Mouse (Mus musculus) MEL (cell line): ENCODE data around the gene Tbx3. TPM values are rescaled to one million over a fixed set of nuclear protein-coding genes. Genes with fewer than 3 reads are reported as not detected.

ENCODE experiments used
- DNase-seq: peaks from one replicate; pipeline ENCODE4 v3.0.0; 2011; ENCODE audit warnings: low read depth, low spot score
- H3K27ac ChIP-seq: 2 replicates; pipeline ENCODE4 v1.5.1; 2012; ENCODE audit warnings: low read depth, mild to moderate bottlenecking, control low read depth, low read length, moderate library complexity; ENCODE audit not compliant: control insufficient read depth
- H3K27me3 ChIP-seq, 2 experiments: fragments of 150-350 bp in 1 of 2; sonication (generic) in 1 of 2; 2 replicates each; pipeline ENCODE4 v1.6.1; 2012; ENCODE audit warnings: low read length in 2 of 2, mild to moderate bottlenecking in 2 of 2, improper control_type of control experiment in 1 of 2, moderate library complexity in 1 of 2; ENCODE audit not compliant: insufficient read depth in 2 of 2, control insufficient read depth in 1 of 2
- H3K36me3 ChIP-seq, 2 experiments: 2 replicates each; pipeline ENCODE4 v1.6.1; 2012 to 2014; ENCODE audit warnings: low read length in 2 of 2, improper control_type of control experiment in 1 of 2, inconsistent platforms in 1 of 2, mild to moderate bottlenecking in 1 of 2; ENCODE audit not compliant: insufficient read depth in 2 of 2, control insufficient read depth in 1 of 2
- H3K4me1 ChIP-seq, 2 experiments: fragments of 150-350 bp in 1 of 2; sonication (generic) in 1 of 2; 2 replicates each; pipeline ENCODE4 v1.6.1; 2012; ENCODE audit warnings: low read length in 2 of 2, improper control_type of control experiment in 1 of 2, mild to moderate bottlenecking in 1 of 2; ENCODE audit not compliant: insufficient read depth in 2 of 2, control insufficient read depth in 1 of 2
- H3K4me3 ChIP-seq, 2 experiments: fragments of 150-350 bp in 1 of 2; sonication (generic) in 1 of 2; 2 replicates each; pipeline ENCODE4 v1.5.1; 2012; ENCODE audit warnings: low read depth in 2 of 2, low read length in 2 of 2, mild to moderate bottlenecking in 2 of 2, moderate library complexity in 2 of 2, control low read depth in 1 of 2, improper control_type of control experiment in 1 of 2; ENCODE audit not compliant: control insufficient read depth in 1 of 2, insufficient read depth in 1 of 2
- H3K79me2 ChIP-seq: 2 replicates; pipeline ENCODE4 v1.6.1; 2012; ENCODE audit warnings: mild to moderate bottlenecking, low read length, moderate library complexity; ENCODE audit not compliant: control insufficient read depth, poor library complexity, insufficient read depth
- H3K9ac ChIP-seq: 2 replicates; pipeline ENCODE4 v1.6.1; 2012; ENCODE audit warnings: low read depth, mild to moderate bottlenecking, control low read depth, low read length, moderate library complexity; ENCODE audit not compliant: control insufficient read depth, poor library complexity, severe bottlenecking
- H3K9me3 ChIP-seq: fragments of 150-350 bp; sonication (generic); replicated peaks from 2 replicates; pipeline ENCODE4 v1.6.1; 2012; ENCODE audit warnings: mild to moderate bottlenecking, low read length, improper control_type of control experiment, moderate library complexity; ENCODE audit not compliant: insufficient read depth
- BHLHE40 ChIP-seq: IDR thresholded peaks from 2 replicates; pipeline ENCODE4 v1.6.1; 2012; ENCODE audit warnings: low read depth, mild to moderate bottlenecking, inconsistent platforms, low read length, improper control_type of control experiment, borderline replicate concordance
- E2F4 ChIP-seq: IDR thresholded peaks from 2 replicates; pipeline ENCODE4 v1.6.1; 2011; ENCODE audit warnings: low read depth, low read length, improper control_type of control experiment, borderline replicate concordance
- EP300 ChIP-seq, 2 experiments: IDR thresholded peaks; 2 replicates each; pipeline ENCODE4 v1.6.1; 2011; ENCODE audit warnings: improper control_type of control experiment in 2 of 2, low read length in 2 of 2, low read depth in 1 of 2, mild to moderate bottlenecking in 1 of 2
- GABPA ChIP-seq: IDR thresholded peaks from 2 replicates; pipeline ENCODE4 v1.6.1; 2012; ENCODE audit warnings: low read depth, mild to moderate bottlenecking, inconsistent platforms, low read length, improper control_type of control experiment, moderate library complexity
- GATA1 ChIP-seq: IDR thresholded peaks from 2 replicates; pipeline ENCODE4 v1.6.1; 2011; ENCODE audit warnings: low read depth, low read length, improper control_type of control experiment
- HCFC1 ChIP-seq: IDR thresholded peaks from 2 replicates; pipeline ENCODE4 v1.6.1; 2012; ENCODE audit warnings: low read depth, mild to moderate bottlenecking, inconsistent platforms, low read length, improper control_type of control experiment, moderate library complexity
- KAT2A ChIP-seq: conservative IDR thresholded peaks from 2 replicates; pipeline ENCODE4 v1.6.1; 2012; ENCODE audit warnings: low read depth, low read length, improper control_type of control experiment, inconsistent platforms
- MAFK ChIP-seq: IDR thresholded peaks from 2 replicates; pipeline ENCODE4 v1.6.1; 2011; ENCODE audit warnings: low read depth, mild to moderate bottlenecking, low read length, improper control_type of control experiment, borderline replicate concordance
- MAX ChIP-seq: IDR thresholded peaks from 2 replicates; pipeline ENCODE4 v1.6.1; 2011; ENCODE audit warnings: low read length, improper control_type of control experiment
- MEF2A ChIP-seq: IDR thresholded peaks from 2 replicates; pipeline ENCODE4 v1.6.1; 2014; ENCODE audit warnings: low read depth, mild to moderate bottlenecking, inconsistent platforms, low read length, improper control_type of control experiment; ENCODE audit not compliant: poor library complexity, insufficient replicate concordance, severe bottlenecking; ENCODE audit errors: extremely low read depth
- MYB ChIP-seq: IDR thresholded peaks from 2 replicates; pipeline ENCODE4 v1.6.1; 2011; ENCODE audit warnings: mild to moderate bottlenecking, low read depth, low read length, improper control_type of control experiment
- NELFE ChIP-seq: IDR thresholded peaks from 2 replicates; pipeline ENCODE4 v1.6.1; 2011; ENCODE audit warnings: low read depth, low read length, improper control_type of control experiment
- POLR2A ChIP-seq, 2 experiments: IDR thresholded peaks; 2 replicates each; pipeline ENCODE4 v1.6.1; 2011 to 2012; ENCODE audit warnings: low read length in 2 of 2, mild to moderate bottlenecking in 2 of 2, control low read depth in 1 of 2, improper control_type of control experiment in 1 of 2, low read depth in 1 of 2, moderate library complexity in 1 of 2; ENCODE audit not compliant: control insufficient read depth in 1 of 2, insufficient read depth in 1 of 2, poor library complexity in 1 of 2
- POLR2AphosphoS5 ChIP-seq: IDR thresholded peaks from 2 replicates; pipeline ENCODE4 v1.6.1; 2012; ENCODE audit warnings: low read depth, borderline replicate concordance, mild to moderate bottlenecking, inconsistent platforms, low read length, moderate library complexity, mixed read lengths
- RAD21 ChIP-seq: IDR thresholded peaks from 2 replicates; pipeline ENCODE4 v1.6.1; 2011; ENCODE audit warnings: mild to moderate bottlenecking, low read depth, low read length, improper control_type of control experiment
- RCOR1 ChIP-seq: IDR thresholded peaks from 2 replicates; pipeline ENCODE4 v1.6.1; 2012; ENCODE audit warnings: low read depth, mild to moderate bottlenecking, inconsistent platforms, low read length, improper control_type of control experiment
- SIN3A ChIP-seq: IDR thresholded peaks from 2 replicates; pipeline ENCODE4 v1.6.1; 2012; ENCODE audit warnings: low read length, improper control_type of control experiment, inconsistent platforms
- SMC3 ChIP-seq: IDR thresholded peaks from 2 replicates; pipeline ENCODE4 v1.6.1; 2011; ENCODE audit warnings: low read depth, low read length, improper control_type of control experiment
- UBTF ChIP-seq: IDR thresholded peaks from 2 replicates; pipeline ENCODE4 v1.6.1; 2012; ENCODE audit warnings: low read depth, mild to moderate bottlenecking, inconsistent platforms, low read length, improper control_type of control experiment, moderate library complexity, borderline replicate concordance; ENCODE audit not compliant: insufficient read depth
- USF1 ChIP-seq: IDR thresholded peaks from 2 replicates; pipeline ENCODE4 v1.6.1; 2014; ENCODE audit warnings: low read depth, mild to moderate bottlenecking, inconsistent platforms, low read length, improper control_type of control experiment, moderate library complexity
- USF2 ChIP-seq, 2 experiments: IDR thresholded peaks; 2 replicates each; pipeline ENCODE4 v1.6.1; 2011 to 2012; ENCODE audit warnings: improper control_type of control experiment in 2 of 2, low read length in 2 of 2, borderline replicate concordance in 1 of 2, inconsistent platforms in 1 of 2, low read depth in 1 of 2, mild to moderate bottlenecking in 1 of 2; ENCODE audit not compliant: insufficient read depth in 1 of 2
- polyA plus RNA-seq, 2 experiments: library from polyadenylated mRNA; stranded (reverse) in 1 of 2; unstranded in 1 of 2; fragments of >175 nt in 1 of 2; fragments of >200 nt in 1 of 2; gene quantifications; 2 replicates each; pipeline versions ENCODE4 v1.2.1 to v1.2.4; 2012; ENCODE audit warnings: low replicate concordance in 2 of 2, low read depth in 1 of 2; ENCODE audit not compliant: insufficient read length in 2 of 2, insufficient read depth in 1 of 2, missing spikeins in 1 of 2
- total RNA-seq: library from RNA; depleted of rRNA; stranded (reverse); fragments of 300-350 nt; gene quantifications from 2 replicates; pipeline ENCODE4 v1.2.3, GENCODE M21; 2012

Tbx3 gene
- total and polyA plus RNA-seq, 3 experiments, result not detected

DNA sequence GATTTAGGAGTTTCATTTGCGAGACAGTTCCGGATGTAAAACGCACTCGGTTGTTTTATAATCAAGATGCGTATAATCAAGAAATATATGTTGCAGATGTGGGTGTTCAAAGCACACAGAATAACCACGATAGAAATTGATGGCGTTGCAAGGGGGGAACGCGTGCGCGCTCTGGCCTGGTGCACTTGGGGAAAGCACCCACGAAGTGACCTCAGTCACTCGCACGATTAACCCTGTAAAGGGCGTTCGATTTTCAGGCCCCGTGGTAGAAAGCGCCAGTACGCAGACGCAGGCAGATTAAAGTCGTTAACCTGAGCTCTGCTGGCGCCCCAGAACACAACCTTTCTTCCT lies 17.4 kb downstream of the Tbx3 start:
- TF ChIP-seq POLR2A (IDR thresholded peaks at IDR 0.05; ENCODE audit: control insufficient read depth in 1 of 2, insufficient read depth in 1 of 2, low read depth in 1 of 2, low read length in 2 of 2, poor library complexity in 1 of 2) (no peak), SMC3 (no peak), POLR2AphosphoS5 (no peak), RAD21 (no peak), GATA1 (no peak), MEF2A (no peak), KAT2A (no peak), NELFE (no peak), EP300 (IDR thresholded peaks at IDR 0.05; ENCODE audit: low read depth in 1 of 2, low read length in 2 of 2) (no peak), E2F4 (no peak), SIN3A (no peak), HCFC1 (no peak), UBTF (no peak), MYB (no peak)
- Histone ChIP-seq H3K27ac (no peak overlapping the region), H3K9ac (no peak overlapping the region), H3K4me1 (no peaks in the 10 kb centered on the region), H3K9me3 (no peaks in the 10 kb centered on the region), H3K27me3 (no peaks in the 10 kb centered on the region), H3K36me3 (no peaks in the 10 kb centered on the region), H3K4me3 (no peak overlapping the region), H3K79me2 (no peaks in the 10 kb centered on the region)
- DNase-seq, result no peak

DNA sequence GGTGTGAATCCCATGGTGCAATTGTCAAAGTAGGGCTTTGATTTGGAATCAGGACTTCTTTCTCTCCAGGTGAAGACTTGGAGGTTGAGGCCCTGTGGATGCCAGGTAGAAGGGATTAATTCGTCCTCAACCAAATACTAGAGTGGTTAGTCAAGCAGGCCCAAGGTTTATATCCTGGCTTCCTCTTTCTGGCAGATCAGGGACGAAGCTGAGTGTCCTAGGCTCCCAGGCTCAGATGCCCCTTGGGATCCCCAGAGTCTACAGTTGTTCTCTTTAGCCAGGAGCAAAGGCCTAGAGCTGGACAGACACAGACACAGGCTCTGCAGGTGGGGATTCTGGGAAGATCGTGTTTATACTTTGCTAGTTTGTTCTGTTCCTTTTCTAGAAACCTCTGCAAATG lies 17.8 kb downstream of the Tbx3 start:
- TF ChIP-seq MEF2A (no peak), KAT2A (no peak), GABPA (no peak), USF2 (IDR thresholded peaks at IDR 0.05; ENCODE audit: borderline replicate concordance in 1 of 2, insufficient read depth in 1 of 2, low read depth in 1 of 2, low read length in 2 of 2) (no peak), MYB (no peak), POLR2AphosphoS5 (no peak), SIN3A (no peak), UBTF (no peak), EP300 (IDR thresholded peaks at IDR 0.05; ENCODE audit: low read depth in 1 of 2, low read length in 2 of 2) (no peak), RCOR1 (no peak), MAX (no peak), MAFK (no peak), BHLHE40 (no peak), USF1 (no peak)
- Histone ChIP-seq H3K27ac (no peak overlapping the region), H3K9me3 (no peaks in the 10 kb centered on the region), H3K9ac (no peak overlapping the region), H3K36me3 (no peaks in the 10 kb centered on the region), H3K79me2 (no peaks in the 10 kb centered on the region), H3K4me1 (no peaks in the 10 kb centered on the region), H3K27me3 (no peaks in the 10 kb centered on the region), H3K4me3 (no peak overlapping the region)
- DNase-seq, result no peak
